Mouse (Mus musculus) MN1 (cell line): ENCODE results near the gene Sgcg.
A peak's percentile ranks its signal among the peaks of the same experiment; 100 is the strongest.

Experiments used
- DNase-seq: peaks from one replicate; pipeline ENCODE4 v3.0.0-alpha.2; 2016; ENCODE audit warnings: low spot score

The Sgcg gene

DNA sequence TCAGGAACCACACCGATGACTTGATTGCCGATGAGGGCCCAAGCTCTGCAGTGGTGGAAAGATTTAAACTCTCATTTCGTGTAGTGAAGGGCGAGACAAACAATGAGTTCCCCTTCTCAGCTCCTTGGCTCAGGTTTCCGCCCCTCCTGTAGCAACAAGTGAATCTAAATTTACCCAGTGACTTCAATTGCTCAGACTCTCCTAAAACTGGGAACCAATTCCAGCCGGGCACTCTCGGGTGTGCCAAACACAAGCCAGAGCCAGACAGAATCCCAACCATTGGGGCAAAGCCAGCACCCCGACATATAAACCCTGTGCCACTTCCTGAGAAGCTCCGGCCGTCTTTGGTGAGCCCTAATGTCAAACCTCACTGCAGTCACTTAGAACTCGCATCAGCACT, at the start of gene Sgcg:
TSS of gene Sgcg (minus strand) at position 139 of the 400 bp plus-strand sequence.
- no peak for DNase-seq

DNA sequence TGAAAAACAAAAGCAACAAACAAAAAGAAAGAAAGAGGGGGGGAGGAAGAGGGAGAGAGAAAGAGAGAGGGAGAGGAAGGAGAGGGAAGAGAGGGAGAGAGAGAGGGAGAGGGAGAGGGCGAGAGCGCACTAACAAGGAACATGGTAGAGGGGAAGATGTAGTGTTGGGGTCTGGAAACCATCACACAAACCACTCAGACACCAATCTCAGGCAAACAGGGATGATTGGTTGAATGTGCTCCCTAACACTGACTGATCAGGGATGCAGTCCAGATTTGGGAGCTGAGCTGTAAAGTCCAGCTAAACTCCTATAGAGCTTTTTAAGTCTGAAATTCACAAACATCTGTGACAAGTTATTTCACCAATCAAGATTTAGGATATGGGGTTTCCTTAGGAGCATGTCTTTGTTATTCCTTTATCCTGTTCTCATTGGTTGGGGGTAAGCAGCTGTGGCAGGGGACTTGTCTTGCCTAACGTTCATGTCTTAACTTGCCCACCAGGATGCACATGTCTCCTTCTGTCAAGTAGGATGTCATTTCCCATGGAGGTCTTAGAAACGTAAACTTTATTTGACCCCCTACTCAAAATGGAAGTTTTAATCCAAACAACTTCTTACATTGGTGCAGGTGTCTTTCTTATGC, 45.8 kb upstream of the Sgcg start:
- no peak for DNase-seq

DNA sequence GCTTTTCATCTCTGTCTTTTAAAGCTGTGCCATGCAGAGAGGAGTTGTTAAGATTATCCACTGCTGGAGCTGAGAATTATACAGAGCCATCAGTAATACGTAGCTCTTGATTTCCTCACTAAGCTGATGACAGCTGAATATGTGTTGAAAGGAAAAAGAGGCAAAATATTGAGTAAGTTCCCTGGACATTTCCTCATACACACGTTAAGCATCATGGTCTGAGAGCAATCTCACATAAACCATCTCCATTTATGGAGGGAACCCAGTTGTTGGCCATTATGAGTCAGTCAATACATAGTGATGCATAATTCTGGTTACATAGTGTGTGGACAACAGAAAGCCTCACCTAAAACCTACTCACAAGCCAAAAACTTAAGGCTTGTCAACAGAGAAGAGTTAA, 44.1 kb upstream of the Sgcg start:
- no peak for DNase-seq

DNA sequence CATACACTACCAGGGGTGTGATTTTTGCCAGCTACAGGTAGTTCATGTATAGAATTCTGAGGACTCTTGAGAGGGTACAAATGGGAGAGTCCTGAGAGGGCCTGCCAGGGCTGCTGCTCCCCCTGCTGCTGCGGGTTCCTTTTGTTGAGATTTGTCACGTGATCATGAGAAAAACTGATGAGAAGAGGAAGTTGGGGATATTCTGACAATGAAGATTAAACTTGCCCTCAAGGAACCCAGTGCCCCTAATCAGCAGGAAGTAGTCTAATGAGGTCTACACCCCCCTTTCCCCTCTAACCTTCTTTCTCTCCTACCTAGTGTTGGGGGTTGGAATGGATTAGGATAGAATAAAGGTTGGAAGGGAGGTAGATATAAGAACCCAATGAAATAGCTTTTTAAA, 43.0 kb upstream of the Sgcg start:
- no peak for DNase-seq

DNA sequence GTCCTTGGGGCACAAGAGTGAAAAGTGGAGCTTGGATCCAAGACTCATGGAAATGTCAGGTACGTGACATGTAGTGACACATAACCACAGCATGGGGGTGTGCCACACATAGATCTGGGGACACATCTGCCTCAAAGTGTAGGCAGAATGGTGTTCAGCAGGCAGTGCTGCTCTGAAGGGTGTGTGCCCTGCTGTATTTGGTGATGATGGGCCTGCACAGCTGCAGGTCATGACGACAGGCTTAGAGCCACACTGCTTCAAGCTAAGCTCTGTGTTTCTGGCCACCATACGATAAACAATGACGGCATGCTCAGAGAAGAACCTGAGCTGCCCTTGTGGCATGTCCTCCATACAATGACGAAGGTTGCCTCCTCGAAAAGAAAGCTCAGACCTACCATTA, 41.5 kb upstream of the Sgcg start:
- no peak for DNase-seq

DNA sequence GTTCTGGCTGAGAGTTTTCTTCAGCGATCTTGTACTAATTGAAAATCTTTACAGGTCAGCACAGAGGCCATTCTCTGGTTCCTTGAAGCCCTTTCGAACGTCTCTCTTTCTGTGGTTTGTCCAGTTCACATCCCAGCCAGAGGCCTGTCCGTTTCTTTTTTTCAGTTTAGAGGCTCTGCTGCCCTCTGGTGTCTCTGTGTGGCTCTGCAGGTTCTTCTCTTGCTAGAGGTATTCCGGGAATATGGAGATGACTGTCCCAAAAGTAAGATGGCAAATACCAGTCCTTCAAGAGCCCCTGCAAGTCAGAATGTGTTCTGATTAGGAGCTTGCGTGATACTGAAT, 36.4 kb upstream of the Sgcg start:
- peak; percentile 62 for DNase-seq

DNA sequence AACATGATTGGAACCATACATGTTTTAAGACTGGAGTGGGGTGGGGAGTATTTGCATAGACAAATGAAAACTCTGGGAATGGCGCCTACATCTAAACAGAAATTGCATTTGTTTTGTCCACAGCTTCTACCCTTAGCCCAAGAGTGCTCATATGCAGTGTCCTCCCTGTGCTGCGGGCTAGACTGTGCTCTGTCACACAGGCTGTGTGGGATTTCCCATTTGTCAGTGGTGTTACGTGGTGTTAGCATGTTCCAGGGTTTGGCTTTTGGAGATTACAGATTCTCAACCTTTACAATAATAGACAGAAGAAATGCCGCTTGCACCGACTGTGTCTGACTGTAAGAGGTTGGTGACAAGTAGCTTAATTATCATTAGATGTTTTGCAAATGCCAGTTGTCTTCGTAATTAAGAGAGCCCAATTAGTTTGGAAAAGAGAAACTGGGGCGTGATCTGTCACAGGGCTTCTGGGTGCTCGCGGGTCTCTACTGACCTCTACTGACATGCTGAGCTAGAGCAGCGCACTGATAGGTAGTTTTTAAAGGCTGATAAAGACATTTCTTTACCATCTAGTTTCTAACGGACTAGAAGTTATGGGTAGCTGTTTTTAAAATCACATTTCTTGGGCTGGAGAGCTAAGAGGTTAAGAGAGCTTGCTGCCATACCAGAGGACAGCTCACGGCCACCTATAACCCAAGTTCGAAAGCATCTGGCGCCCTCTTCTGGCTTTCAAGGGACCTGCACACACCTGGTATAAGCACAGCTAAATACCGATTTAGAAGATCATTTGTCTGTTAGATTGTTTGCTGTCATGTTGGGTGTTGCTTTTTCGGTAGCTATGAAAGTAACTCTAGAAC, 35.8 kb upstream of the Sgcg start:
- peak; percentile 33 for DNase-seq

DNA sequence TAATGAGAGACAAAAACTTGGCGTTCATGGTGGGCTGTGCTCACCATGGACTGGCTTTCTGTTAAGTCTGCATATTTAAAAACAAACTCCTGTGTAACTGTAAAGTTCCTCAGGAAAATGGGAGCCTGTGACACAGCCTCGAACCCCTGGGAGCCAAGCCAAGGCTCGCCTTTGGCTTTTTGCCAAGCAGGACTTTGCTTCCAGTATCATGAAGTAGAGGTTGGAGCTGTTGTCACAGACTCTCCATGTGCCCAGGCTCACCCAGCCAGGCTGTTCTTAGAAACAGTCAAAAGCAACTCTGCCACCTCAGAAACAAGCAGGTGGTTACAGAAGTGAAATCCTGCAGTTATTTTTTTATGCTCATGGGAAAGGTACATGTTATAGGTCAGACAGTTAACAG, 32.4 kb upstream of the Sgcg start:
- no peak for DNase-seq

DNA sequence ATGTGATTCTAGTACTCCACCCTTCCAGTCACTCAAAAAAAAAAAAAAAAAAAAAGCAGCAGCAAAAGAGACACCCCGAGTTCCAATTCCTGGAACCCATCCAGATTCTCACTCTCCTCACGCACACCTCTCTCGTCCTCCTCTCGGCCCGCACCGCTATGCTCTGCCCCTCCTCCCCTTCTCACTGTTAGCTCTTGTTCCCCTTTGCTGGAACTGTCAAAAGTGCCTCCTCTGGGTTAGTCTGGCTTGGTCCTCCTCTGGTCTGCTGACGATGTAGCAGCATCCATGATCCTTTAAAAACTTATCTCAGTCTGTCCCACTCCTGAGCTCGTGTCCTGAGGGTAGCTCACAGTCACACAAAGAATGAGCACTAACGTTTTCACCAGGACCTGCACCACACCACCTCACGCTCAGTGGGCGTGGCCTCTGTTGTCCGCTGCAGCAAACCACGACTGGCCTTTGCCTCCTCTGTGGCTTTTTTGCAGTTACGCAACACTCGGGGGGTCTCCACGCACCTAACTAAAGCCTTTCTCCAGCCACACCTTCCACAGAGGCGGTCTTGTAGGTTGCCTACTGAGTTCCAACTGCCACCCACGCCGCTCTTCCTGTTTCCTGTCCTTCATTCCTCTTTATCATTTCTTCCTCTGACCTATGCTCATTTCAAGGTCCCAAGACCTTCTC, 30.5 kb upstream of the Sgcg start:
- no peak for DNase-seq

DNA sequence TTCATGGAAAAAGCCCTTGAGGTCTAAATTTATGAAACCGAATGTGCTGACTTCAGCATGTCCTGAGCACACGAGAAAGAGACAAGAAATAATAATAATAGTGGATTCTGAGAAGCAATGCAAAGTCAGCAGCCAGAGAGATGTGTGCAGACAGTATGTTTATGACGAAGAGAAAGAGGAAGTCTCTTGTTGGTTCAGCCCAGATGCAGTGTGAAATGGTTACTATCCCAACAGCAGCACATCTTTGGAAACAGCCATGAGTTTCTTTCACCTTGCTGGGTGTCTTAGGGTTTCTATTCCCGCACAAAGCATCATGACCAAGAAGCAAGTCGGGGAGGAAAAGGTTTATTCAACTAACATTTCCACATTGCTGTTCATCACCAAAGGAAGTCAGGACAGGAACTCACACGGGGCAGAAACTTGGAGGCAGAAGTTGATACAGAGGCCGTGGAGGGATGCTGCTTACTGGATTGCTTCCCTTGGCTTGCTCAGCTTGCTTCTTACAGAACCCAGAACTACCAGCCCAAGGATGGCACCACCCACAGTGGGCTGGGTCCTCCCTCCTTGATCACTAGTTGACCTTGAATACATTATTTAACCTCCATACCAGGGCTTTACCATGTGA, 20.5 kb upstream of the Sgcg start:
- DNase-seq: no peak

DNA sequence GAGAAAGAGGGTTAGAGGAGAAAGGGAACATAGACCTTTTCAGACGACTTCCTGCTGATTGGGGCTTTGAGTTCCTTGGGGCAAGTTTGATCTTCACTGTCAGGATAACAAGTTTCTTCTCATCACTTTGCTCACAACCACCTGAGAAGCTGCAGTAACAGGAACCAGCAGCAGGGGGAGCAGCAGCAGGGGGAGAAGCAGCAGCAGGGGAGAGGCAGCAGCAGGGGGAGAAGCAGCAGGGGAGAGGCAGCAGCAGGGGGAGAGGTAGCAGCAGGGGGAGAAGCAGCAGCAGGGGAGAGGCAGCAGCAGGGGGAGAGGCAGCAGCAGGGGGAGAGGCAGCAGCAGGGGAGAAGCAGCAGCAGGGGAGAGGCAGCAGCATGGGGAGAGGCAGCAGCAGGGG, 19.0 kb upstream of the Sgcg start:
- DNase-seq: peak; percentile 8

DNA sequence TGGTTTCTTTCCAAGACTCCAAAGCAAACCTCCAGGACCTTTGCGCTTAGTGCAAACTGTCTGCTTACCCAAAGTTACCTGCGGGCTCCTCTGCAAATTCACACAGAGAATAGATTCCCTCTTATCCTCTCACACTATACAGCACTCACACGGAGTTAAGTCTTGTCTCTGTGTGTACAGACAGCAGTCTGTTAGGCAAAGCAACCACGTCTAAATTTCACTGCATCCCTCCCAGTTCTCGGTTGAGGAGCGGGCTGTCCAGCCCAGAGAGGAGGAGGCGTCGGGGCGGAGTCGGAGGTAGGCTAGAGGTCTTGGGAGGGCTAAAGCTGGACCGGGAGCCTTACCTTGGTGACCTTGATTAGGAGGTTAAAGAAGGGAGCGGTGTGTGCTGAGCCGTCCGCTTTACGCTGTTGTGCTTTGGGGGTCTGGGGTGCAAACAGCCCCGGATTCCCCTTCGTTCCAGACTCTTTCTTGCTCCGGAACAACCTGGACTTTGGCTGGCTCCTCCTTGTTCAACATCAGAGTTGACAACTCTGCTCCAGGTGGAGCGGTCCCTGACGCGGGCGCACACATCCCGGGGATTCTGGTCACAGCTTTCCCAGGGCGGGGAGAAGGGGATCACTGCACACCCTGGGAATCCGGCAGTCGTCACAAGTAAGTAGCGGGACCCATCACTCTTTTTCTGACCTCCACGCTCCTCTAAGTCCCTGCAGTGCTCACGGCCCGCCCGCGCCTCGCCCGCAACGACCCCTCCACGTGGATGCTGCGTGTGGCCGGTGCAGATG, 16.3 kb upstream of the Sgcg start:
- DNase-seq: no peak

DNA sequence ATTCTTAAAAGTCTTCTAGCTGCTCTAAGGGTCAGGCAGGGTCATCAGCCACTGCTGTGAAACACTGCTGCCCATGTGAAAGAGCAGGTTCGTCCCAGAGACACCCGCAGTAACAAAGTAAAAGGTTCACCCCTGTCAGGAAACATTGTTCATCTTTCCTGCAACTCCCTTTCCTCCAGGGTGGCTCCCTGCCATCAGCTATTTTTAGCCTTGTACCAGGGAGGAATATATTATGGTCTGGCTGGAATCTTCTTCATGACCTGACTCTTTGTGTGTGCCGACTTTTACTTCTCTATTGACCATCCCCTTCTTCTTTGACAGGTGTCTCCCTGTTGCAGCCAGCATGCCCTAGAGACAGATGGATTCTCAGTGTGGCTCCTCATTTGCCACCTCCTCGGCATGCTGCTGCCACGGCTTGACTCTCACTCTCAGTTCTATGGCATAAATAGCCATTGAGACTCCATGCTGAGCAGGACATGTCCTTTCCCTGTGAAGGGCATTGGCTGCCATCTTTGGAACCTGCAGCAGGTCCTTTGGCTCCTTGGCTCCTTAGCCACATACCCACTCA, 9.7 kb upstream of the Sgcg start:
- no peak for DNase-seq

DNA sequence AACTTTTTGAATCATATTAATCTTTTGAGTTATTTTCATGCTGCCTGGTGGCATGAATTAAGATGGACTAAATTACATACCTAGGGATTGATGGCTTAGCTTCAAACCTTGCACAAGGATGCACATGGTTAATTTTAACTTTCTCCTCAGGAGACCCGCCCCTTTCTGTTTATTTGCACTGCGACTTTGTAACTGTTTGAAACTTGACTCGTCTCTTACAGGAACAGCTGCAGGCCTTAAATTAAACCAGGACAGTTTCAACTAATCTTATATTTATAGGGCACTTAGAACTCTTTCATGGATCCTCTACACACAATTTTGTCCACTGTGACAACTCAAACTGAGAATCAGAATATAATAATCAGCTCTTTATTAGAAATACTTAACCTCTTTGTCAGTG, 794 bp upstream of the Sgcg start:
- no peak for DNase-seq

DNA sequence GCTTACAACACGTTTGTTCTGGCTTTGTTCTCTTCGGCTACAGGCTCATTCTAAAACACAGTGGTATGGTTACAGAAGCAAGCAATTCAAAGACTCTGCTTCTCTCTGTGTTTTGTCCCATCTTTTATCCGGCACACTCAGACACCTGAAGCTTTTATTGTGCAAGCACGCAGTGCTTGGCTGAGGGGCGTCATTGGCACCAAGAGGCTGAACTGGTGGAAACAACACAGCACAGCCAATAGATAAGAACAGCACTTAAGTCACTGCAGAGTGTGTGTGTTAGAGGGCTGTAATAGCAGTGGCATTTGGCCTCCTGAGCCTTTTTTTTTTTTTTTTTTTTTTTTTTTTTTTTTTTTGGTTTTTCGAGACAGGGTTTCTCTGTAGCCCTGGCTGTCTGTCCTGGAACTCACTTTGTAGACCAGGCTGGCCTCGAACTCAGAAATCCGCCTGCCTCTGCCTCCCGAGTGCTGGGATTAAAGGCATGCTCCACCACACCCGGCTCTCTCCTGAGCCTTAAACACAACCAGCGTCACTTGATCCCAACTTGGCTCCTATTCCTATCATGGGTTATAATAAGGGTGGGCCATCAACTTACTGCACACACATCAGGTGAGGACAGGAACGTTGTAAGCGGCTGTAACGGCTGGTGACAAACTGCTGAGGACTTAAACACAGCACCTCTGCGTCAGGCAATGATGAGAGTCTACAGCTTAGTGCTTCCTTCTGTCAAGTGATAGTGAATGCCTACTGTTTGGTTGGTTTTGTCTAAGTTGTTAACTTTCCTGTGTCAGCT, 5.5 kb downstream of the Sgcg start:
- DNase-seq: no peak

DNA sequence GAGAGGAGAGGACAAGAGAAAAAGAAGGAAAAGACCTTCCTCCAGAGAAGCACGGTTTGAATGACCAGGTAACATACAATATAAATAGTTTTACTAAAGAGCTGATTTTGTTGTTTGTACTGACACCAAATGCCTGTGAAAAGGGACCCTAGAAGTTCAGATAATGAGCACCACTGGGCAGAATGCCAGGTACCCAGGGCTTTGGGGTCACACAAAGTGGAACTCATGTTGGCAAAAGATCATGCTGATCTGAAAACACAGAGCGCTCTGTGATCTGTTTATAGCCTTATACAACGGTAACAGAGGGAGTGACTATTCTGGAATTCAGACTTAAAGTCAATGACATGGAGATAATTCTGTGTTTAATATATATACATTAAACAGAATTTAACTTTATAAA, 11.8 kb downstream of the Sgcg start:
- DNase-seq: no peak

DNA sequence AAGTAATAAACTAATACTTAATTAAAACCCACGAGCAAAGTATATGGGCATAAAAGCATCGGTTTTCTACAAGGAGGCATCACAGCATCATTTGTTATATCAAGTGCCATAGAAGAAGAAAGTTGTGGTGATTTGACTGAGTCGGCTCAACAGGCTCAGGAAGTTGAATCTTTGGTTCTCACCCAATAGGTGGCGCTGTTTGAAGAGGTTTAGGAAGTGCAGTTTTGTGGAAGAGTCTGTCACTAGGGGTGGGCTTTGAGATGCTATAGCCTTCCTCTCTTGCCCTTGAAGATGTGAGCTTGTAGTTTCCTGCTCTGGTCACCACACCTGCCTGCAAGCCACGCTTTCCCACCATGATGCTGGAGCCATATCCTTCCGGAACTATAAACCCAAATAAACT, 15.7 kb downstream of the Sgcg start:
- DNase-seq: no peak

DNA sequence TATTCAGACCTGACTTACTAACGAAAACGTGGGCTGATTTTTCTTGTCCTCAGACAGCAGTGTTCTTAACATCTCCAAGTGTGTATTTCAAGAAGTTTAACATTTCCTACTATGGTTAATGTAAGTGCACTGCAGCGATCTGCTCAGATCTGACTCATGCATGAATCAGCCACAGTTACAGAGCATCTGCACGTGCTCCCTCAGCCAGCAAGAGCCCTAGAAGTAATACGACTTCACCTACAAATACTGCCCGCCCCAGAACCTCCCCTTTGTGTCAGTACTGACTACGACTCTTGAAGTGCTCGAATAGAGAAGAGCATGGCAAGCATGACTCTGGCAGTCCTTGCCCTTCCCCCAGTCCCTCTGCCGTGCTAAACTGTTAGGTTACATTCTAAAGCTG, 19.5 kb downstream of the Sgcg start:
- peak; percentile 9 for DNase-seq

DNA sequence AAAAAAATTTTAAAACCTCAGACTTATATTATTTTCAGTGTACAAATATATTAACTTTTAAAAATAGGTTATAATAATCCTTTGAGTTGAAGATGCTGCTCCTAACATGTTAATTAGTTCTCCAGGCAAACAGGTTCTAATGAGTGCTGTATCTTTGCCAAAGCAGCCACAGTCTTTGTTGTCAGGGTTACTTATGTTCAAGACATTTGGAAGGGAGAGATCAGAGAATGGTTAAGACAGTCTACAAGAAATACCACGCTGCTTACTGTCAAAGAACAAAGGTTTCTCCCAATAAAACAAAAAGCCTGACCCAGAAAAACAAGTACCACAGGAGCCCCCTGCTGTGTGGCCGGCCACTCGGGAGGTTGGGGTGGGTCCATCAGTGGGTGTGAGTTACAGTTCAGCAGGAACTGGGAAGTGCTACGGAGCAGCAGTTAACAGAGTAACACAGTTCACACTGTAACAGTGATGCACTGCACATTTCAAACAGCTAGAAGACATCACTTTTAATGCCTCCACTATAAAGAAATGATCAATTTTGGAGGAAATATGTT, 21.1 kb downstream of the Sgcg start:
- no peak for DNase-seq

DNA sequence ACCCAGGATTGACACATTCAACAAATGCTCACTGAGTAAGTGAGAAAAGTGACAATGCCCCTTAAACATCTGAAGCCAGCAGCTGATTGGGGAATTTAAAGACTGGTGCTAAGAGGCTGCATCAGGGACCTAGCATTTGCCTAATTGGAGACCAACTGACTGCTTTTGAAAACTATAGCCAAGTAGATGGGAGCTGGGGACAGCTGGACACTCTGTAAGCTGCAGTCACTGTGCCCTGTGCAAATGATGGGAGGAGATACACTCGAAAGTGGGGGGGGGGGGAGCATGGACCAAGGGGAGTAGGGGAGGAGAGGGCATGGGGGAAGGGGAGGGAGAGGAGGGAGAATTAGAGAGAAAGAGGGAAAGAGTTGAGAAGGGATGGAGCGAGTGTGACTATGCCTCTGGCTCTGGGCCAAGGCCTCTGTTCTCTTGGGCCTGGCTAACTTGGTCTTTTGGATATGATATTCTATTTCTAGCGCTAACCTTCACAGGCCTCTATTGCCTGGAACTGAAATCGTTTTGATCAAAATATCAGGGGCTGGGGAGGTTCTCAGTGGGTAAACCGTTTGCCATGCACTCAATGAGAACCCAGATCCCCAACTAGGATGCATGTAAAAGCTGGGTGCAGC, 22.3 kb downstream of the Sgcg start:
- no peak for DNase-seq
